Mouse (Mus musculus) testis, adult 2 months (tissue): ENCODE results near the gene Clstn3. TPM values are rescaled to one million over a fixed set of nuclear protein-coding genes. Genes with fewer than 3 reads are reported as not detected.
A peak's percentile ranks its signal among the peaks of the same experiment; 100 is the strongest.
"Not testable (repeated sequence)": the region's sequence is repeated elsewhere in the genome, so short reads cannot be mapped to it uniquely, and the experiment has no call there.

ENCODE experiments used
- H3K27ac ChIP-seq: fragments of 200-500 bp; 2 replicates; pipeline ENCODE4 v1.5.1; 2012; ENCODE audit warnings: low read depth, low read length; ENCODE audit not compliant: control insufficient read depth, insufficient read depth
- H3K27me3 ChIP-seq: fragments of 200-500 bp; 2 replicates; pipeline ENCODE4 v1.6.1; 2012; ENCODE audit warnings: mild to moderate bottlenecking, low read length, moderate library complexity; ENCODE audit not compliant: control insufficient read depth, insufficient read depth
- H3K36me3 ChIP-seq: fragments of 200-500 bp; 2 replicates; pipeline ENCODE4 v1.6.1; 2012; ENCODE audit warnings: mild to moderate bottlenecking, low read length; ENCODE audit not compliant: control insufficient read depth, insufficient read depth
- H3K4me1 ChIP-seq: fragments of 200-500 bp; 2 replicates; pipeline ENCODE4 v1.6.1; 2012; ENCODE audit warnings: low read length; ENCODE audit not compliant: control insufficient read depth, insufficient read depth
- H3K4me3 ChIP-seq: fragments of 200-500 bp; 2 replicates; pipeline ENCODE4 v1.5.1; 2012; ENCODE audit warnings: low read depth, mild to moderate bottlenecking, low read length, moderate library complexity, mixed read lengths; ENCODE audit not compliant: control insufficient read depth
- CTCF ChIP-seq: fragments of 200-500 bp; IDR thresholded peaks from 2 replicates; pipeline ENCODE4 v1.5.1; 2012; ENCODE audit warnings: low read depth, mild to moderate bottlenecking, inconsistent platforms, low read length, moderate library complexity; ENCODE audit not compliant: control insufficient read depth, insufficient read depth, insufficient replicate concordance
- POLR2A ChIP-seq: fragments of 200-500 bp; IDR thresholded peaks from 2 replicates; pipeline ENCODE4 v1.6.1; 2012; ENCODE audit warnings: low read depth, mild to moderate bottlenecking, inconsistent platforms, low read length, moderate library complexity; ENCODE audit not compliant: control insufficient read depth
- polyA plus RNA-seq: library from polyadenylated mRNA; depleted of rRNA; stranded (reverse); fragments of >200 nt; gene quantifications from 2 replicates; pipeline ENCODE4 v1.2.3, GENCODE M21; 2012

Gene Clstn3
- polyA plus RNA-seq, 1 experiment = 4.7 TPM

DNA sequence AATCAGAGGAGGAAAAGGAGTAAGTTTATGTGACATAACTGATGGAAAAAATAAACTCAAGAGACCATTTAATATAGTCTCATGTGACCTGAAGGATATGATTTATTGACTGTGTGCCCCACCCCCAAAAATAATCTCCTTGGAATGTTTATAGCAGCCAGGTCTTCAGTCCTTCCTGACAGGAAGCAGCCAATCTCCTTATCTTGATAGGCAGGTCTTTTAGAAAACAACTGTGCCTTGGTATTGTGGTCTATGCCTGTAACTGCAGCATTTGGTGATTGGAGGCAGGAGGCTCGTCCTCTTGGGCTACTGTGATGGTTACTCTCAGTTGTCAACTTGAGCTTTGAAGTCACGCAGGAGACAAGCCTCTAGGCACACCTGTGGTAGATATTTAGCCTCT lies 22.9 kb upstream of the Clstn3 start:
- no peak overlapping the region for H3K4me3 ChIP-seq
- TF ChIP-seq CTCF (no peak), POLR2A (no peak)
- H3K4me1 ChIP-seq = peaks cover 3% of the 10 kb centered on the region; the same call in 1 of the 2 replicates
- no peak overlapping the region for H3K27ac ChIP-seq
- H3K27me3 ChIP-seq = no peaks in the 10 kb centered on the region
- no peaks in the 10 kb centered on the region for H3K36me3 ChIP-seq

DNA sequence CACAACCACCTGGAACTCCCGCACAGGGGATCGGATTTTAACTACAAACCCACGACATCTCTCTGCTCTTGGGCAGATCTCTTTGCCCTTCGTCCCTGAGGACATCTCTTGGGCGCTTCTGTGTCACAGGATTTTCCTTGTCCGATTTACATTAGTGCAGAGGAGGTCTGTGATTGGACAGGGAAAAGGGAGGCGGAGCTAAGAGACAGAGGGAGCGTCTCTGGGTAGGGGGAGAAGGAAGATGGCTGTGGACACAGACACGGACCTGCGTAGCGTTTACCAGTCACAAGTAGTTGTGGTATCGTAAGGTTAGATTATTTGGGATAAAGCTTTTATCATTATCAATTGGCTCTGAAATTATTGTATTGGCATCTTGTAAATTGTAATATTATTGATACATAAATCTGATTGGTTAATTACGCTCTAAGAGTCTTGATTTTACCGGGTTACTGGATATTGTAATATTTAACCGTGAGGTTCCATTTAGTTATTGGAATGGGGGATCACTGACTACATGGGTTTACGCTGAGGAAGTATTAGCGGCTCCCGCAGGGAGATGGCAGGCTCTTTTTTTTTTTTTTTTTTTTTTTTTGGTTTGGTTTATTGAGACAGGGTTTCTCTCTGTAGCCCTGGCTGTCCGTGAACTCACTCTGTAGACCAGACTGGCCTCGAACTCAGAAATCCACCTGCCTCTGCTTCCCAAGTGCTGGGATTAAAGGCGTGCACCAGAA lies 21.0 kb upstream of the Clstn3 start:
- Histone ChIP-seq H3K27ac (no peak overlapping the region), H3K27me3 (no peaks in the 10 kb centered on the region), H3K36me3 (no peaks in the 10 kb centered on the region), H3K4me1 (peaks cover 3% of the 10 kb centered on the region), H3K4me3 (peak overlapping the region; percentile 5; the same call in 1 of the 2 replicates)
- TF ChIP-seq POLR2A = no peak
- TF ChIP-seq CTCF = no peak

DNA sequence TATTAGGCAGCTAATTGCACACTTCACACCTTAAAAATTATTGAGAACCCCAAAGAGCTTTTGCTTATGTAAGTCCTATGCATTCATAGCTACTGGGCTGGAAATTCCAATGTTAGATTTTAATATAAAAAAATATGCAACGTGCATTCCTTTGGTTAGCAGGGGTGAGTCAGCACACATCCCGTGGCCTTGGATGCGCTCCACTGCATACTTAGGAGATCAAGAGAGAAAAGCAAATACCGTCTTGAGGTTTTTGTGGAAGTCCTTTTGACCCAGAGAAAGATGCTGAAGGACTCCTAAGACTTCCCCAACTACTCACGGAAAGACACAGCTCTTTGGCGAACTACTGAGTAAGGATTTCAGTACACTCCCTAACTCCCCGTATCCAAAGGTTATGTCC lies 20.3 kb upstream of the Clstn3 start:
- Histone ChIP-seq H3K27me3 (no peaks in the 10 kb centered on the region), H3K27ac (no peak overlapping the region), H3K4me3 (no peak overlapping the region), H3K4me1 (peaks cover 3% of the 10 kb centered on the region), H3K36me3 (no peaks in the 10 kb centered on the region)
- TF ChIP-seq CTCF = no peak
- TF ChIP-seq POLR2A = no peak

DNA sequence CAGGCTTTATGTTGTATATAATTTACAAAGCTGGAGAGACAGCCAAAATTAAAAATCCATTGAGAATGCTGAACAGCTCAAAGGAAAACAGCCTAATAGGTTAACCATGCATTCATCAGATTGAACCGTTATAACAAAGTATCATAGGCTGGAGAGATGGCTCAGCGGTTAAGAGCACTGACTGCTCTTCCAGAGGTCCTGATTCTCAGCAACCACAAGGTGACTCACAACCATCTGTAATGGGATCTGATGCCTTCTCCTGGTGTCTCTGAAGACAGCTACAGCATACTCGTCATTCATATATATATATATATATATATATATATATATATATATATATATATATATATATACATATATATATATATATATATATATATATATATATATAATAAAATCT lies 19.2 kb upstream of the Clstn3 start:
- not testable (repeated sequence) for H3K27me3 ChIP-seq, H3K4me3 ChIP-seq, H3K27ac ChIP-seq, H3K36me3 ChIP-seq, H3K4me1 ChIP-seq

DNA sequence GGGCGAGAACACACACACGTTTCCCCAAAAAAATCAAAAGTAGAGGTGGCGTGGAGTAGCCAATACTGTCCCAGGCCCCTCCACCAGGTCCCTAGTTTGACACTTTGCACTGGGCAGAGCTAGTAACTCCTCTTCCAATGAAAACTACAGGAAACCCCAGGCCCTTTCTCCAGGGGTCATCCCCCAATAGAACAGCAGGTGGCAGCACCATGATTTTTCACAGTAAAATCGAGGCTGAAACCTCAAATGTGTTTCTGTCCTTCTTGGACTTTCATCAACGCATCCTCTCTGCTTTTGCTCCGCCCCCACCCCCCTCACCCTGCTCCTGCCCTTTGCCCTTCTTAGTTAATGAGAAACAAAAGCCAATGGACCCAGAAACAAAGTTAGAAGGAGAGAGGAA lies 17.0 kb upstream of the Clstn3 start:
- Histone ChIP-seq H3K27ac (no peak overlapping the region), H3K4me1 (peaks cover 5% of the 10 kb centered on the region), H3K27me3 (no peaks in the 10 kb centered on the region), H3K4me3 (peak overlapping the region; percentile 36), H3K36me3 (no peaks in the 10 kb centered on the region)
- TF ChIP-seq POLR2A (no peak), CTCF (no peak)

DNA sequence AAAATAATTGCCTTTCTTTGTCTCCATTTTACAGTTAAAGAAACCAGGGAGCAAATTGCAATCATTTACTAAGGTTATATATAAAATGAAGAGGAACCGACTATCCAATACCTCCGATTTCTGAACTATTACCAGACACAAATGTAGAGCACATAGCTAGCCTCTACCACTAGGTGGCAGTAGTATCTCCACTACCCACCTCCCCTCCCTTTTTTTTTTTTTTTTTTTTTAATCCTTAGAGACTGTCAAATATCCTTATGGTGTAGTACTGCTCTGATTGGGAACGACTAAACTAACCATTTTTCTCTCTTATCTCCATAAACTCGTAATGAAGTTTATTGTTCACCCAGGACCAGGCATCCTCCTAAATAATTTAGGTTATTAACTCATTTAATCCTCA lies 15.7 kb upstream of the Clstn3 start:
- Histone ChIP-seq H3K4me1 (peaks cover 4% of the 10 kb centered on the region), H3K4me3 (no peak overlapping the region), H3K27ac (no peak overlapping the region), H3K27me3 (no peaks in the 10 kb centered on the region), H3K36me3 (no peaks in the 10 kb centered on the region)
- TF ChIP-seq CTCF = no peak
- TF ChIP-seq POLR2A = no peak

DNA sequence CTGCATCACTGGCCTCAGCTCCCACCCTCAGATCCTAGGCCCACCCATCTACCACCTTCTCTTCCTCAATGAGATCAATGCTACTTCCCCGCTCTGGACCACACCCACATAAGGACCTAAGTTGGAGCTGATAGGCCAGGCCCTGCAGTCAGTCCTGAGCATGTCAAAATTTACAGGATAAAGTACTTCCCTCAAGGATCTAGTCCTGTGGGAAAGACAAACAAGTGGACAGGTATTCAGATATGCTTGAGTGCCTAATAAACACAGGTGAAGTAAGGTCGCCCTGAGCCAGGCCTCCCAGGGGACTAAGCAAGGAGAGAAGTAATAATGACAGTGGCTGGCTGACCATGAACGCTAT lies 15.0 kb upstream of the Clstn3 start:
- no peak for TF ChIP-seq CTCF
- no peak for TF ChIP-seq POLR2A
- Histone ChIP-seq H3K4me3 (no peak overlapping the region), H3K27ac (no peak overlapping the region), H3K36me3 (no peaks in the 10 kb centered on the region), H3K4me1 (peaks cover 2% of the 10 kb centered on the region; the same call in 1 of the 2 replicates), H3K27me3 (no peaks in the 10 kb centered on the region)
